Mouse (Mus musculus) ES-Bruce4 (cell line): ENCODE data around the gene Plscr4. TPM values are rescaled to one million over a fixed set of nuclear protein-coding genes. Genes with fewer than 3 reads are reported as not detected.

Source experiments
- H3K27ac ChIP-seq: 2 replicates; pipeline ENCODE4 v1.5.1; 2012; ENCODE audit warnings: low read length, inconsistent platforms; ENCODE audit not compliant: insufficient read depth
- H3K27me3 ChIP-seq: 2 replicates; pipeline ENCODE4 v1.6.1; 2012; ENCODE audit warnings: mild to moderate bottlenecking, low read length, inconsistent platforms; ENCODE audit not compliant: control insufficient read depth, poor library complexity, insufficient read depth, severe bottlenecking
- H3K36me3 ChIP-seq: 2 replicates; pipeline ENCODE4 v1.6.1; 2012; ENCODE audit warnings: inconsistent platforms, mild to moderate bottlenecking, low read length, moderate library complexity; ENCODE audit not compliant: control insufficient read depth, poor library complexity, insufficient read depth, severe bottlenecking
- H3K4me1 ChIP-seq: one replicate; pipeline ENCODE4 v1.8.1; 2011; ENCODE audit warnings: low read length; ENCODE audit not compliant: control insufficient read depth, insufficient read depth
- H3K4me3 ChIP-seq: 2 replicates; pipeline ENCODE4 v1.5.1; 2011; ENCODE audit warnings: low read depth, mild to moderate bottlenecking, low read length
- H3K9ac ChIP-seq: 2 replicates; pipeline ENCODE4 v1.6.1; 2012; ENCODE audit warnings: low read depth, mild to moderate bottlenecking, inconsistent platforms; ENCODE audit not compliant: poor library complexity, severe bottlenecking
- H3K9me3 ChIP-seq: replicated peaks from 2 replicates; pipeline ENCODE4 v1.6.1; 2012; ENCODE audit warnings: mild to moderate bottlenecking, low read length, inconsistent platforms; ENCODE audit not compliant: control insufficient read depth, poor library complexity, insufficient read depth, severe bottlenecking
- CTCF ChIP-seq: IDR thresholded peaks from one replicate; pipeline ENCODE4 v1.8.1; 2011; ENCODE audit warnings: low read depth, low read length
- EP300 ChIP-seq: IDR thresholded peaks from 2 replicates; pipeline ENCODE4 v1.6.1; 2011; ENCODE audit warnings: low read depth, low read length; ENCODE audit not compliant: insufficient read depth
- POLR2A ChIP-seq: IDR thresholded peaks from one replicate; pipeline ENCODE4 v1.8.1; 2011; ENCODE audit warnings: low read length; ENCODE audit not compliant: insufficient read depth
- polyA plus RNA-seq: library from polyadenylated mRNA; stranded (reverse); fragments of >200 nt; gene quantifications from 2 replicates; pipeline ENCODE4 v1.2.4, GENCODE M21; 2011; ENCODE audit warnings: low read depth; ENCODE audit not compliant: missing spikeins, insufficient read depth, insufficient read length

Plscr4 gene
- polyA plus RNA-seq, 1 experiment = not detected

- no peak overlapping the region for H3K27ac ChIP-seq
- TF ChIP-seq EP300 (no peak), CTCF (no peak), POLR2A (no peak)
- no peak overlapping the region for H3K9ac ChIP-seq
- no peaks in the 10 kb centered on the region for H3K36me3 ChIP-seq
- peaks cover 26% of the 10 kb centered on the region; the same call in 1 of the 2 replicates for H3K9me3 ChIP-seq
- no peaks in the 10 kb centered on the region for H3K4me1 ChIP-seq
- H3K27me3 ChIP-seq = no peaks in the 10 kb centered on the region
- no peak overlapping the region for H3K4me3 ChIP-seq
These were observed 59.9 kb downstream of the Plscr4 start for GRCm38 (mm10) chr9:92517036-92517435.

- no peaks in the 10 kb centered on the region for H3K4me1 ChIP-seq
- H3K27ac ChIP-seq = no peak overlapping the region
- H3K4me3 ChIP-seq = no peak overlapping the region
- no peak overlapping the region for H3K9ac ChIP-seq
- no peaks in the 10 kb centered on the region for H3K27me3 ChIP-seq
- TF ChIP-seq CTCF (no peak), EP300 (no peak), POLR2A (no peak)
- no peaks in the 10 kb centered on the region for H3K36me3 ChIP-seq
- peaks cover 29% of the 10 kb centered on the region; the same call in 1 of the 2 replicates for H3K9me3 ChIP-seq
These were observed 63.6 kb downstream of the Plscr4 start for GRCm38 (mm10) chr9:92520751-92521150.

GRCm38 (mm10) chr9:92524506-92524905 lies 67.3 kb downstream of the Plscr4 start:
- no peak overlapping the region for H3K4me3 ChIP-seq
- H3K9me3 ChIP-seq = peaks cover 14% of the 10 kb centered on the region; the same call in 1 of the 2 replicates
- no peak overlapping the region for H3K9ac ChIP-seq
- no peak for TF ChIP-seq POLR2A
- TF ChIP-seq CTCF = no peak
- no peak for TF ChIP-seq EP300
- no peaks in the 10 kb centered on the region for H3K27me3 ChIP-seq
- no peaks in the 10 kb centered on the region for H3K36me3 ChIP-seq
- H3K27ac ChIP-seq = no peak overlapping the region
- no peaks in the 10 kb centered on the region for H3K4me1 ChIP-seq

- Histone ChIP-seq H3K9ac (no peak overlapping the region), H3K36me3 (no peaks in the 10 kb centered on the region), H3K4me1 (no peaks in the 10 kb centered on the region), H3K4me3 (no peak overlapping the region), H3K9me3 (no peaks in the 10 kb centered on the region), H3K27me3 (no peaks in the 10 kb centered on the region), H3K27ac (no peak overlapping the region)
- TF ChIP-seq EP300 = no peak
- no peak for TF ChIP-seq POLR2A
- no peak for TF ChIP-seq CTCF
These were observed 72.9 kb downstream of the Plscr4 start for GRCm38 (mm10) chr9:92530055-92530454.

GRCm38 (mm10) chr9:92537735-92538134 lies 80.6 kb downstream of the Plscr4 start:
- peaks cover 5% of the 10 kb centered on the region for H3K27me3 ChIP-seq
- H3K9me3 ChIP-seq = no peaks in the 10 kb centered on the region
- no peak overlapping the region for H3K9ac ChIP-seq
- H3K4me3 ChIP-seq = no peak overlapping the region
- no peaks in the 10 kb centered on the region for H3K36me3 ChIP-seq
- no peak overlapping the region for H3K27ac ChIP-seq
- no peak for TF ChIP-seq CTCF
- no peak for TF ChIP-seq EP300
- no peak for TF ChIP-seq POLR2A
- H3K4me1 ChIP-seq = no peaks in the 10 kb centered on the region

- Histone ChIP-seq H3K9me3 (no peaks in the 10 kb centered on the region), H3K27me3 (peaks cover 5% of the 10 kb centered on the region), H3K4me3 (no peak overlapping the region), H3K27ac (no peak overlapping the region), H3K4me1 (no peaks in the 10 kb centered on the region), H3K9ac (no peak overlapping the region), H3K36me3 (no peaks in the 10 kb centered on the region)
- TF ChIP-seq CTCF (no peak), EP300 (no peak), POLR2A (no peak)
These were observed 81.0 kb downstream of the Plscr4 start for GRCm38 (mm10) chr9:92538216-92538615.

Other genes starting within 250 kb of the Plscr4 start
- gene Plscr1, start 207.6 kb upstream of the Plscr4 start, polyA plus RNA-seq = 18.4 and 19.7 TPM in 2 replicates
- gene Plscr2, start 181.8 kb upstream of the Plscr4 start, polyA plus RNA-seq = 0.43 TPM in 1 of 2 replicates, not detected in the other
- gene 1700057G04Rik, start 148.0 kb upstream of the Plscr4 start, polyA plus RNA-seq = not detected in 2 replicates
- gene Plod2, start 84.8 kb downstream of the Plscr4 start, polyA plus RNA-seq = 75.5 and 79.7 TPM in 2 replicates